Mouse (Mus musculus) brown adipose tissue, adult 24 weeks (tissue): ENCODE data around the gene Adcy9. TPM values are rescaled to one million over a fixed set of nuclear protein-coding genes. Genes with fewer than 3 reads are reported as not detected.

Experiments
- H3K27ac ChIP-seq: fragments of 200-500 bp; replicated peaks from 2 replicates; pipeline ENCODE4 v1.5.1; 2012; ENCODE audit warnings: low read depth, mild to moderate bottlenecking, low read length
- H3K4me1 ChIP-seq: fragments of 200-500 bp; 2 replicates; pipeline ENCODE4 v1.6.1; 2012; ENCODE audit warnings: low read length, mixed read lengths; ENCODE audit not compliant: control insufficient read depth, insufficient read depth, insufficient read length
- H3K4me3 ChIP-seq: fragments of 200-500 bp; 2 replicates; pipeline ENCODE4 v1.5.1; 2012; ENCODE audit warnings: low read depth, mild to moderate bottlenecking, low read length, moderate library complexity; ENCODE audit not compliant: insufficient read depth
- polyA plus RNA-seq: library from polyadenylated mRNA; stranded (reverse); fragments of >200 nt; gene quantifications from 2 replicates; pipeline ENCODE4 v1.2.4, GENCODE M21; 2012; ENCODE audit not compliant: missing spikeins, insufficient read depth, insufficient read length

Adcy9 gene
- polyA plus RNA-seq, 1 experiment = 6.3 TPM

DNA sequence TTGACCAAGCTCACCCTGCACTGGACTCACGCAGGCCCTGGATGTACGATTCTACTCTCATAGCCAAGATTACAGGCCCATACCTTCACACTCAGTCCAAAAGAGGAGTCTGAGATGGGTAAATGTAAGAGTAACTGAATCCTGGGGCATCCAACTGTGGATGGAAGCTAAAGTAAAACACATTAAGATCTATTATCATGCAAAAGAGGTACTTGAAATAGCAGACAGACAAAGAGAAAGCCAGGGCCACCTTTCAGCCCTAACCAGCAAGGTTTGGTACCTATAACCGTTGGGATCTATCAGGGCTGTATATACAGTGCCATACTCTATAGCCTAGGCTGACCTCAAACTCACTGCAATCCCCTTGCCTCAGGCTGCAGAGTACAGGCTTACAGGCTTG lies 127.0 kb downstream of the Adcy9 start:
- Histone ChIP-seq H3K4me3 (no peak overlapping the region), H3K27ac (no peak overlapping the region), H3K4me1 (no peaks in the 10 kb centered on the region)

GRCm38 (mm10) chr16:4289507-4289906 lies 130.8 kb downstream of the Adcy9 start:
- H3K4me1 ChIP-seq = no peaks in the 10 kb centered on the region
- no peak overlapping the region for H3K27ac ChIP-seq
- no peak overlapping the region for H3K4me3 ChIP-seq

- H3K4me3 ChIP-seq = no peak overlapping the region
- no peaks in the 10 kb centered on the region for H3K4me1 ChIP-seq
- no peak overlapping the region for H3K27ac ChIP-seq
These were observed 133.7 kb downstream of the Adcy9 start for GRCm38 (mm10) chr16:4286593-4286992.

GRCm38 (mm10) chr16:4285257-4285656 lies 135.0 kb downstream of the Adcy9 start:
- H3K27ac ChIP-seq = no peak overlapping the region
- no peak overlapping the region for H3K4me3 ChIP-seq
- no peaks in the 10 kb centered on the region for H3K4me1 ChIP-seq

DNA sequence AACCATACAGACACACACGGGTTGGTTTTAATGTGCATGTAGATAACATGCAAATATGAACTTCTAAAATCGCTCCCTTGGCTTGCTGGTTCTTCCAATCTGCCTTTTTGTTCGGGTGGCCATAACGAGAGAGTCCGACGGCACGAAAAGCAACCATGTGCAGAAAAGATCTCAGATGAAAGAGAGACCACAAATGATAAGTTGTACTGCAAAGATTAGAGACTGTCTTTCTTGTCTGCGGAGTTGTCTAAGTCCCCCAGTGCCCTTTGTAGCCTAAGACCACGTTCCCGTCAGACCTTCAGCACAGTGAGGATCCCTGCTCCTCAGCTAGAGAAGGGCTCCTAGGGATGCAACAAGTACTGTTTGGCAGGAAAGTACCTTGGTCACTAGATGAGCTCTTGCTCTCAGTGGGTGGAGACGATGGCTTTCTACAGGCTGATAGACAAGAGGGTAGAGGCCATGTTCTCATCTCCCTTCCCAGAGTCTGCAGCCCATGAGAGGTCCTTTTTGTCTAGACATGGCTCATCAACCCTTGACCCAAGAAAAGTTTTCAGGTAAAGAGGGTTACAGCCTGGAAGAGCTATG lies 136.9 kb downstream of the Adcy9 start:
- peaks cover 3% of the 10 kb centered on the region; the same call in 1 of the 2 replicates for H3K4me1 ChIP-seq
- H3K4me3 ChIP-seq = no peak overlapping the region
- H3K27ac ChIP-seq = no peak overlapping the region

- no peak overlapping the region for H3K4me3 ChIP-seq
- no peak overlapping the region for H3K27ac ChIP-seq
- peaks cover 3% of the 10 kb centered on the region; the same call in 1 of the 2 replicates for H3K4me1 ChIP-seq
These were observed 138.8 kb downstream of the Adcy9 start for GRCm38 (mm10) chr16:4281470-4281869.

- Histone ChIP-seq H3K27ac (no peak overlapping the region), H3K4me1 (peaks cover 3% of the 10 kb centered on the region; the same call in 1 of the 2 replicates), H3K4me3 (no peak overlapping the region)
These were observed 139.3 kb downstream of the Adcy9 start for GRCm38 (mm10) chr16:4280949-4281348.

GRCm38 (mm10) chr16:4279601-4280000 lies 140.7 kb downstream of the Adcy9 start:
- Histone ChIP-seq H3K4me1 (peaks cover 3% of the 10 kb centered on the region; the same call in 1 of the 2 replicates), H3K27ac (no peak overlapping the region), H3K4me3 (no peak overlapping the region)

DNA sequence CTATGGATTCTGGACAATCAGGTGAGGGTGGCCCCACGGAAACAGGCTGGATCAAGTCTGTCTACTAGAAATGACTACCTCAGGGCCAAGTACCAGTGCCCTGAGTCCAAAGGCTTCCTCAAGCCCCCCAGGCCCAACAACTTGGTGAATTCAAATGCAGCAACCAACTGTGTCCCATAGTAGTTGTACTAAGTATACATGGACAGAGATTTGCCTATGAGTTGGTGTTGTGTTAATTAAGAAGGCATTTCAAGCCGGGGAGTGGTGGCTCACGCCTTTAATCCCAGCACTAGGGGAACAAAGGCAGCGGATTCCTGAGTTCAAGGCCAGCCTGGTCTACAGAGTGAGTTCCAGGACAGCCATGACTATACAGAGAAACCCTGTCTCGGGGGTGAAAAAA lies 143.7 kb downstream of the Adcy9 start:
- peaks cover 3% of the 10 kb centered on the region; the same call in 1 of the 2 replicates for H3K4me1 ChIP-seq
- no peak overlapping the region for H3K4me3 ChIP-seq
- no peak overlapping the region for H3K27ac ChIP-seq

GRCm38 (mm10) chr16:4276151-4276550 lies 144.1 kb downstream of the Adcy9 start:
- Histone ChIP-seq H3K4me1 (peaks cover 3% of the 10 kb centered on the region; the same call in 1 of the 2 replicates), H3K27ac (no peak overlapping the region), H3K4me3 (no peak overlapping the region)

DNA sequence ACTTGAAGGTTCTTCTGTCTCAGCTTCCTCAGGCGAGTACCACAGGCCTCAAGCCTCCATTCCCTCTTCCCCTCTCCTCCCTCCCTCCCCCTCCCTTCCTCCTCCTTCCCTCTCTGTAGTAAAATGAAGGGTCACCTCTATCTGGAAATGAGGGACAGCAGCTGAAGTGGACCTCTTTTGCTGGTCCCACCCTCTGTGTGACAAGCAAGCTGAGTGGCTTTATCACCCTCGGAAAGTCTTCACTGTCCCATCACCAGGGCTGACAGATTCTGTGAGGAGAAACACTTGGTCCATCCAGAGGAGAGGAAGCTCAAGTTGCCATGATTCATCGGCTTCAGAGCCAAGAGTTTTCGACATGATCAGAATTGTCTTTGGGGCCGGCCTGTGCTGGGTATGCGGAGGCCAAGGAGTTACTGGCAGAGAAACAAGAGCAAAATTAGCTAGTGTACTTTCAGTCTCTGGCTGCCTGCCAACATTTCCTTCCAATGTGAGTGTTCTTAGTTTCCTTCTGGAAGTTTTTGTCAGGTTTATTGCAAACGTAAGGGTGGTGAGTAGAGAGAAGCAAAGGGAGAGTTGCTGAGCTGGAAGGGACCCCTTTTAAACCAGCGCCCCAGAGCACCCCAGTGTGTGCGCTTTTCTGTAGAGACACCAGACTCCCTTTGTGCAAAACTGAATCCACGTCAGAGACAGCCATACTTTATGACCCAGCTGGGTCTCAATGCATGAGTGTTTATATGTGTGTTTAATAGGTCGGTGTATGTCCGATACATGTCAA lies 146.4 kb downstream of the Adcy9 start:
- Histone ChIP-seq H3K27ac (no peak overlapping the region), H3K4me1 (no peaks in the 10 kb centered on the region), H3K4me3 (no peak overlapping the region)

DNA sequence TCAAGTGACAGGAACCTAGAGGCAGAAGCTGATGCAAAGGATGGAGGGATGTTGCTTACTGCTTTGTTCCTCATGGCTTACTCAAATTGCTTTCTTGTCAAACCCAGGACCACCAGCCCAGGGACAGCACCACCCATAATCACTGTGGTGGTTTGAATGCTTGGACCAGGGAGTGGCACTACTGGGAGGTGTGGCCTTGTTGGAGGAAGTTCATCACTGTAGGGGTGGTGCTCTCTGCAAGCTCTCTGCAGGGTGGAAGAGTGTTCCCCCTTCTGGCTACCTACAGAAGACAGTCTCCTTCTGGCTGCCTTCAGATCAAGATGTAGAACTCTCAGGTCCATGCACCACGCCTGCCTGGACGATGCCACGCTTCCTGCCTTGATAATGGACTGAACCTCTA lies 148.0 kb downstream of the Adcy9 start:
- H3K27ac ChIP-seq = no peak overlapping the region
- no peak overlapping the region for H3K4me3 ChIP-seq
- no peaks in the 10 kb centered on the region for H3K4me1 ChIP-seq

- no peaks in the 10 kb centered on the region for H3K4me1 ChIP-seq
- H3K27ac ChIP-seq = no peak overlapping the region
- no peak overlapping the region for H3K4me3 ChIP-seq
These were observed 149.4 kb downstream of the Adcy9 start for GRCm38 (mm10) chr16:4270911-4271310.

DNA sequence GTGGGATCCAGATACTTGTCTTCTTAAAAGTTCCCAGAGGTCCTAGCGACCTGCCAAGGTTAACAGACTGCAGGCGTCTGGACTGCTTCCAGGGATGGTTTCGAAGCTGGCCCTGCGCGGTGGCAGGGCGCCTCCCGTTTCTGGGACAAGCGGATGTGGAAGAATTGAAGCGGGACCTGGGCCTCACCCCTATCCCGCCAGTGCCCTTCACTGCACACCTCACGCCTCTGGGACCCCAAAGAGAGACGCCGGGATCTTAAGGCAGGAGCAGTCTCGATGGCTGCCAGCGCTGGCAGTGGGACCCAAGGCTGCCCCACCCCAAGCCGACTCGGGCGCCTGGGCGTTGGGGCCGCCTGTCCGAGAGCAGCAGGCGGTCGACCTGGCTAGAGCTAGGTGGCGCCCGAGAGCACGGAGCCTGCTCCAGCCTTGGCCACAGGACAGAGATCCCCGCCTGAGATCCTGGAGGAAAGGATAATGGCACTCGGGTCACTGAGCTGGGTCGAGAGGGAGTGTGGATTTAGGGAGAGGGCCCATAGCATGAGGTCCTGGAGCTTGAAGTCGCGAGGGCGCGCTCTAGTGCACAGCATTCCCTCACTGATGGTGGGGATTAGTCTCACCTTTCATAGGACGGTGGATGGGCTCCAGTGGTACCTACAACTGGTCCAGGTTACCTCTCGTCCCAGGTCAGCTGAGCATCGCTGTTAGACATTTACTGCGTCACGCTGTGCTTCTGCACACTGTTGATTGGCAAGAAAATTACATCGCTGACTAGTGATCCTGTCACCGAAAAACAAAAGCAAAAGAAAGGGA lies 152.2 kb downstream of the Adcy9 start:
- Histone ChIP-seq H3K4me1 (no peaks in the 10 kb centered on the region), H3K27ac (no peak overlapping the region), H3K4me3 (peak overlapping the region; percentile 71)

DNA sequence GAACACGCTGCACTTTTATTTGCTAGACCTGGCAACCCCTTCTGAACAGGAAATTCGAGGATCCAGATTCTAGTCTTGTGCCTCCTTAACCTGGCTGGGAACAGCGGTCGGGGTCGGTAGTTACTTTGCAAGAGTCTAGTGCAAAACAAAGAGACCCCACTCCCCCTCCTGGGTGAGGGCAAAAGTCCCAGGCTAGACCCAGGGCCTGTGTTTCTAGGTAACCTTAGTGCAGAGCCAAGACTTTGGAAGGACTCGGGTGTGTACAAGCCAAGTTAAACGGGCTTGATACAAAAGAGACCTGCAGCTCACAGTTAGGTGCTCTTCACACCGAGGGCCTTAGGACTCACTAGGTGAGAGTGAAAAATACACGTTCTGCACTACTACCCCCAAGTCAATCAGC lies 152.8 kb downstream of the Adcy9 start:
- no peak overlapping the region for H3K27ac ChIP-seq
- H3K4me3 ChIP-seq = peak overlapping the region; percentile 71
- no peaks in the 10 kb centered on the region for H3K4me1 ChIP-seq
